Mouse (Mus musculus) G1E-ER4 (cell line): ENCODE results near the gene Dnajc8. TPM values are rescaled to one million over a fixed set of nuclear protein-coding genes. Genes with fewer than 3 reads are reported as not detected.

Source experiments
- GATA1 ChIP-seq: IDR thresholded peaks from one replicate; pipeline ENCODE4 v1.8.0; 2012; ENCODE audit warnings: low read length, inconsistent platforms
- polyA plus RNA-seq: library from polyadenylated mRNA; stranded (reverse); fragments of >175 nt; gene quantifications from 2 replicates; pipeline ENCODE4 v1.2.3, GENCODE M21; 2012

Gene Dnajc8
- polyA plus RNA-seq, 1 experiment: 73.7 TPM

- TF ChIP-seq GATA1: no peak
Observed at GRCm38 (mm10) chr4:132532496-132532895, 2.9 kb upstream of the Dnajc8 start.

GRCm38 (mm10) chr4:132532981-132533916 lies 2.1 kb upstream of the Dnajc8 start, which contains the start of gene Atpif1:
TSS of gene Atpif1 (minus strand) at chr4:132533659.
- no peak for TF ChIP-seq GATA1

- no peak for TF ChIP-seq GATA1
Observed at GRCm38 (mm10) chr4:132539481-132539880, 4.1 kb downstream of the Dnajc8 start.

GRCm38 (mm10) chr4:132541413-132541812 lies 6.1 kb downstream of the Dnajc8 start:
- TF ChIP-seq GATA1: no peak

GRCm38 (mm10) chr4:132542724-132543123 lies 7.4 kb downstream of the Dnajc8 start:
- no peak for TF ChIP-seq GATA1

- TF ChIP-seq GATA1: no peak
Observed at GRCm38 (mm10) chr4:132545851-132546250, 10.5 kb downstream of the Dnajc8 start.

- no peak for TF ChIP-seq GATA1
Observed at GRCm38 (mm10) chr4:132554221-132554620, 18.9 kb downstream of the Dnajc8 start.

GRCm38 (mm10) chr4:132554653-132555052 lies 19.3 kb downstream of the Dnajc8 start:
- TF ChIP-seq GATA1: no peak

GRCm38 (mm10) chr4:132563261-132563660 lies 27.9 kb downstream of the Dnajc8 start:
- TF ChIP-seq GATA1: no peak

- no peak for TF ChIP-seq GATA1
Observed at GRCm38 (mm10) chr4:132563965-132564364, 28.6 kb downstream of the Dnajc8 start, which contains the start of gene Ptafr. TSS of gene Ptafr (plus strand) at chr4:132564067.

GRCm38 (mm10) chr4:132565089-132565747 lies 29.9 kb downstream of the Dnajc8 start:
- TF ChIP-seq GATA1: no peak

GRCm38 (mm10) chr4:132567361-132567779 lies 32.0 kb downstream of the Dnajc8 start:
- no peak for TF ChIP-seq GATA1

GRCm38 (mm10) chr4:132569115-132569514 lies 33.8 kb downstream of the Dnajc8 start:
- TF ChIP-seq GATA1: no peak

- no peak for TF ChIP-seq GATA1
Observed at GRCm38 (mm10) chr4:132571190-132571589, 35.8 kb downstream of the Dnajc8 start.

GRCm38 (mm10) chr4:132573327-132573726 lies 38.0 kb downstream of the Dnajc8 start:
- TF ChIP-seq GATA1: no peak

GRCm38 (mm10) chr4:132574809-132575347 lies 39.5 kb downstream of the Dnajc8 start:
- no peak for TF ChIP-seq GATA1
